Mouse (Mus musculus): ENCODE measurements at regions not wholly inside any gene's neighbourhood (a gene's known extent, or its start where the extent isn't known, plus 50 kb on each side); places are given as distances from the start of the nearest gene placed in this dataset.

- TF ChIP-seq CTCF (IDR thresholded peaks at IDR 0.05; ENCODE audit: borderline replicate concordance, control insufficient read depth, extremely low read depth, insufficient read depth, low read length, poor library complexity) = no peak
- H3K36me3 ChIP-seq (ENCODE audit: control insufficient read depth, insufficient read depth, low read length) = no peaks in the 10 kb centered on the region
- H3K4me1 ChIP-seq (replicated peaks; ENCODE audit: control insufficient read depth, insufficient read depth, low read length) = peaks cover 5% of the 10 kb centered on the region
- H3K27ac ChIP-seq (ENCODE audit: control insufficient read depth, insufficient read depth, low read length) = no peak overlapping the region
- no peak overlapping the region for H3K4me3 ChIP-seq (ENCODE audit: control insufficient read depth, insufficient read depth, low read length)
- no peak for DNase-seq
- H3K27me3 ChIP-seq (ENCODE audit: control insufficient read depth, insufficient read depth, low read length) = no peaks in the 10 kb centered on the region
- 90% methylated on average over 17 of the region's 17 CpGs for WGBS
Observed at GRCm38 (mm10) chr2:169524429-169524828, 63.1 kb downstream of the Gm11011 start.

DNA sequence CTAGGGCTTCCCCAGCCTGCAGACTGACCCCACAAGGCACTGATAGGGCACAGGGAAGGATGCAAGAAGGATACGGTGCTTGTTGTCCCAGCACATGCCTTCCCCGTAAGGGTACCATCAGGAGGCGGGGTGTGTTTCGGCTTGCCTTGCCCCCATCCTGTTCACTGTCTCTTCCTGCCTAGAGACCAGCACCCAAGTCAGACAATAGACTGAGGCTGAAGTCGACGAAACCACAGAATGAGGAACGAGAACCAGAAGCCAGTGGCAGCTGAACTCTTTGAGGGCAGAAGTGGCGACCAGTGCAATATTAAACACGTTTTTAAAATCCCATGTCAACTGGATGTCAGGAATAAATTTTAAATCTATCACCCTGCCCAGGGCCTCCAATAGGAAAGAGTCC is 67.6 kb downstream of the Gm11011 start:
- H3K4me3 ChIP-seq (ENCODE audit: control insufficient read depth, insufficient read depth, low read length) = no peak overlapping the region
- H3K27me3 ChIP-seq (ENCODE audit: control insufficient read depth, insufficient read depth, low read length) = no peaks in the 10 kb centered on the region
- peak; percentile 7 for DNase-seq
- no peak overlapping the region for H3K27ac ChIP-seq (ENCODE audit: control insufficient read depth, insufficient read depth, low read length)
- H3K4me1 ChIP-seq (replicated peaks; ENCODE audit: control insufficient read depth, insufficient read depth, low read length) = peaks cover 14% of the 10 kb centered on the region
- TF ChIP-seq CTCF (IDR thresholded peaks at IDR 0.05; ENCODE audit: borderline replicate concordance, control insufficient read depth, extremely low read depth, insufficient read depth, low read length, poor library complexity) = no peak
- no peak for TF ChIP-seq POLR2A (IDR thresholded peaks at IDR 0.05; ENCODE audit: control insufficient read depth, extremely low read depth, insufficient read depth, low read length, poor library complexity)
- H3K36me3 ChIP-seq (ENCODE audit: control insufficient read depth, insufficient read depth, low read length) = no peaks in the 10 kb centered on the region
- WGBS = 4% methylated on average over 9 of the region's 9 CpGs

DNA sequence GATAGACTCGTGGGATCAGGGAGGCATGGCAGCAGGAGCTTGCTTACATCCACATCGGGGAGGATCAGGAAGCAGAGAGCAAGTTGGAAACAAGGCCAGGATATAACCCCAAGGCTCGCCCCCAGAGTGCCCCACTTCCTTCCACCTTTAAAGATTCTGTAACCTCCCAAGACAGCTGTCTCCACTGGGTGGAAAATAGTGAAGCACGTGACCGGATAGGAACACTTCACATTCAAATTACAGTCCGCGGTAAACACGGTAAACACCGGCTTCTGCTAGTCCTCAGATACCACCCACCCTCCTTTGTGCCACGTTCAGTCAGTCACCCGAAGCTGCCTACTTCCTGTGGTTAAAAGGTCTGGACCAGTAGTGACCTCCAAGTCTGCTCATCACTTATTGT is 72.2 kb downstream of the Gm11011 start:
- WGBS = 11% methylated on average over 11 of the region's 11 CpGs
- DNase-seq = peak; percentile 27
- Histone ChIP-seq H3K4me1 (replicated peaks; ENCODE audit: control insufficient read depth, insufficient read depth, low read length) (peaks cover 14% of the 10 kb centered on the region), H3K36me3 (ENCODE audit: control insufficient read depth, insufficient read depth, low read length) (no peaks in the 10 kb centered on the region), H3K4me3 (ENCODE audit: control insufficient read depth, insufficient read depth, low read length) (no peak overlapping the region), H3K27ac (ENCODE audit: control insufficient read depth, insufficient read depth, low read length) (no peak overlapping the region), H3K27me3 (ENCODE audit: control insufficient read depth, insufficient read depth, low read length) (no peaks in the 10 kb centered on the region)
- TF ChIP-seq POLR2A (IDR thresholded peaks at IDR 0.05; ENCODE audit: control insufficient read depth, extremely low read depth, insufficient read depth, low read length, poor library complexity) (no peak), CTCF (IDR thresholded peaks at IDR 0.05; ENCODE audit: borderline replicate concordance, control insufficient read depth, extremely low read depth, insufficient read depth, low read length, poor library complexity) (no peak)

DNA sequence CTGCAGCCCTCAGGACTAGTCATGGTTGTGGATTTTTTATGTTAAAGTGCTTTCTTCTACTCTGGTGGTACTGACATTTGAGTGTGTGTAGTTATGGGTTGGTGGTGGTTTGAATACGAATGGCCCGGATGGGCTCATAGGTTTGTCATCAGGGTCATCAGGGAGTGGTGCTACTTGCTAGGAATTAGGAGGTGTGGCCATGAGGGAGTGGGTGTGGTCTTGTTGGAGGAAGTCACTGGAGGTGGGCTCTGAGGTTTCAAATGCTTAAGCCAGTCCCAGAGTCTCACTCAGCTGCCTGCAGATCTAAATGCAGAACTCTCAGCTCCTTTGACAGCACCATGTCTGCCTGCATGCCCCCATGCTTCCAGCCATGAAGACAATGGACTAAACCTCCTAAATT is 76.8 kb downstream of the Gm11011 start:
- H3K27ac ChIP-seq (ENCODE audit: control insufficient read depth, insufficient read depth, low read length) = no peak overlapping the region
- TF ChIP-seq POLR2A (IDR thresholded peaks at IDR 0.05; ENCODE audit: control insufficient read depth, extremely low read depth, insufficient read depth, low read length, poor library complexity) = no peak
- TF ChIP-seq CTCF (IDR thresholded peaks at IDR 0.05; ENCODE audit: borderline replicate concordance, control insufficient read depth, extremely low read depth, insufficient read depth, low read length, poor library complexity) = no peak
- H3K4me1 ChIP-seq (replicated peaks; ENCODE audit: control insufficient read depth, insufficient read depth, low read length) = peaks cover 6% of the 10 kb centered on the region
- DNase-seq = no peak
- 100% methylated on average over 2 of the region's 2 CpGs for WGBS
- H3K27me3 ChIP-seq (ENCODE audit: control insufficient read depth, insufficient read depth, low read length) = no peaks in the 10 kb centered on the region
- H3K36me3 ChIP-seq (ENCODE audit: control insufficient read depth, insufficient read depth, low read length) = no peaks in the 10 kb centered on the region
- no peak overlapping the region for H3K4me3 ChIP-seq (ENCODE audit: control insufficient read depth, insufficient read depth, low read length)

GRCm38 (mm10) chr2:169509406-169509805 is 78.1 kb downstream of the Gm11011 start:
- H3K4me3 ChIP-seq (ENCODE audit: control insufficient read depth, insufficient read depth, low read length) = no peak overlapping the region
- no peak overlapping the region for H3K27ac ChIP-seq (ENCODE audit: control insufficient read depth, insufficient read depth, low read length)
- no peaks in the 10 kb centered on the region for H3K36me3 ChIP-seq (ENCODE audit: control insufficient read depth, insufficient read depth, low read length)
- no peaks in the 10 kb centered on the region for H3K4me1 ChIP-seq (replicated peaks; ENCODE audit: control insufficient read depth, insufficient read depth, low read length)
- DNase-seq = no peak
- TF ChIP-seq CTCF (IDR thresholded peaks at IDR 0.05; ENCODE audit: borderline replicate concordance, control insufficient read depth, extremely low read depth, insufficient read depth, low read length, poor library complexity) = no peak
- TF ChIP-seq POLR2A (IDR thresholded peaks at IDR 0.05; ENCODE audit: control insufficient read depth, extremely low read depth, insufficient read depth, low read length, poor library complexity) = no peak
- H3K27me3 ChIP-seq (ENCODE audit: control insufficient read depth, insufficient read depth, low read length) = no peaks in the 10 kb centered on the region
- WGBS = 94% methylated on average over 4 of the region's 4 CpGs

- TF ChIP-seq CTCF (IDR thresholded peaks at IDR 0.05; ENCODE audit: borderline replicate concordance, control insufficient read depth, extremely low read depth, insufficient read depth, low read length, poor library complexity) = no peak
- TF ChIP-seq POLR2A (IDR thresholded peaks at IDR 0.05; ENCODE audit: control insufficient read depth, extremely low read depth, insufficient read depth, low read length, poor library complexity) = no peak
- Histone ChIP-seq H3K4me1 (replicated peaks; ENCODE audit: control insufficient read depth, insufficient read depth, low read length) (no peaks in the 10 kb centered on the region), H3K36me3 (ENCODE audit: control insufficient read depth, insufficient read depth, low read length) (no peaks in the 10 kb centered on the region), H3K4me3 (ENCODE audit: control insufficient read depth, insufficient read depth, low read length) (no peak overlapping the region), H3K27ac (ENCODE audit: control insufficient read depth, insufficient read depth, low read length) (no peak overlapping the region), H3K27me3 (ENCODE audit: control insufficient read depth, insufficient read depth, low read length) (no peaks in the 10 kb centered on the region)
- 95% methylated on average over 11 of the region's 11 CpGs for WGBS
- DNase-seq = no peak
Observed at GRCm38 (mm10) chr2:169504416-169505057, 83.0 kb downstream of the Gm11011 start.

DNA sequence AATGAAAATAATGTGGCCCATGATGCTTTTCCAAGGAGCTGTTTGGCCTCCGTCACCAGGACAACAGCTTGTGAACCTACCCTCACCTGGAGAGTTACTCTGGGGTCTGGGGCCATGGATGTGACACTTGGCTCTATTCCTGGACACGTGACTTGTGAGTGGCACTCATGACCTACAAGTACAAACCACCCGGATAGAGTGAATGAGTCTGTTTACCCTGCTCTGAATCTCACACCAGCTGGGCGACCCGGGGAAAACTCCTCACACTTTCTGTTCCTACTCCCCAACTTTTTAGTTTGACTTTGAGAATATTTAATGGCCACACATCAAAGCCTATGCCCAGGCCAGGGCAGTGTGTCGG is 84.0 kb downstream of the Gm11011 start:
- Histone ChIP-seq H3K4me3 (ENCODE audit: control insufficient read depth, insufficient read depth, low read length) (no peak overlapping the region), H3K27me3 (ENCODE audit: control insufficient read depth, insufficient read depth, low read length) (no peaks in the 10 kb centered on the region), H3K4me1 (replicated peaks; ENCODE audit: control insufficient read depth, insufficient read depth, low read length) (no peaks in the 10 kb centered on the region), H3K36me3 (ENCODE audit: control insufficient read depth, insufficient read depth, low read length) (no peaks in the 10 kb centered on the region), H3K27ac (ENCODE audit: control insufficient read depth, insufficient read depth, low read length) (no peak overlapping the region)
- WGBS = 91% methylated on average over 6 of the region's 6 CpGs
- TF ChIP-seq CTCF (IDR thresholded peaks at IDR 0.05; ENCODE audit: borderline replicate concordance, control insufficient read depth, extremely low read depth, insufficient read depth, low read length, poor library complexity) (no peak), POLR2A (IDR thresholded peaks at IDR 0.05; ENCODE audit: control insufficient read depth, extremely low read depth, insufficient read depth, low read length, poor library complexity) (no peak)
- no peak for DNase-seq

Data from thymus, adult 2 months (tissue).